ENCODE assay signal across 8 mouse cellular contexts in genomic region chr17:55932635-55933034, GRCm38 (mm10). TPM values are rescaled to one million over a fixed set of nuclear protein-coding genes. Genes with fewer than 3 reads are reported as not detected.
DNase-seq lines count a peak whose midpoint lies in the region; ATAC-seq and TF ChIP-seq lines count a peak whose summit lies in the region.

No protein-coding gene starts in this region.

- no peak for DNase-seq in kidney, adult 9 months
- no peak for DNase-seq in hindbrain, postnatal 0 days (ENCODE audit: low spot score)
- no peak for DNase-seq in testis, postnatal 14 days (ENCODE audit: low spot score)
- DNase-seq in left cerebral cortex, postnatal 4 days: no peak
- DNase-seq in gastrocnemius, postnatal 25 days: no peak

- H3K4me3 ChIP-seq in kidney, embryonic 14.5 days (ENCODE audit: low read length): peak overlapping the region; percentile 64
- peak overlapping the region; percentile 78; the same call in 1 of the 2 replicates for H3K4me3 ChIP-seq in cortical plate, adult 2 months (ENCODE audit: insufficient read depth, low read length)
- peak overlapping the region; percentile 65 for H3K4me3 ChIP-seq in hindbrain, postnatal 0 days (ENCODE audit: low read length)
- H3K4me3 ChIP-seq in midbrain, embryonic 15.5 days: peak overlapping the region; percentile 72

- no peaks in the 10 kb centered on the region for H3K4me1 ChIP-seq in kidney, embryonic 14.5 days (ENCODE audit: control insufficient read depth, insufficient read depth, low read length)
- H3K4me1 ChIP-seq in cortical plate, adult 2 months (ENCODE audit: control insufficient read depth, insufficient read depth, low read length): no peaks in the 10 kb centered on the region; the same call in 1 of the 2 replicates
- peaks cover 3% of the 10 kb centered on the region; the same call in 1 of the 2 replicates for H3K4me1 ChIP-seq in hindbrain, postnatal 0 days (ENCODE audit: insufficient read depth, low read length)
- 0 out of 2 replicates have a peak, but pooled peaks cover 4% of the 10 kb centered on the region for H3K4me1 ChIP-seq in midbrain, embryonic 15.5 days

- H3K27me3 ChIP-seq in kidney, embryonic 14.5 days (ENCODE audit: control insufficient read depth, insufficient read depth, low read length): no peaks in the 10 kb centered on the region
- no peaks in the 10 kb centered on the region for H3K27me3 ChIP-seq in hindbrain, postnatal 0 days (ENCODE audit: insufficient read depth, low read length)
- no peaks in the 10 kb centered on the region for H3K27me3 ChIP-seq in midbrain, embryonic 15.5 days (replicated peaks)

- WGBS in kidney, embryonic 14.5 days: 71% methylated on average over 2 of the region's 2 CpGs
- WGBS in hindbrain, postnatal 0 days: 66% methylated on average over 2 of the region's 2 CpGs
- 78% methylated on average over 2 of the region's 2 CpGs for WGBS in midbrain, embryonic 15.5 days

- H3K9me3 ChIP-seq in kidney, embryonic 14.5 days (ENCODE audit: control insufficient read depth, low read length): peaks cover 4% of the 10 kb centered on the region; the same call in 1 of the 2 replicates
- 0 out of 2 replicates have a peak, but pooled peaks cover 2% of the 10 kb centered on the region for H3K9me3 ChIP-seq in hindbrain, postnatal 0 days (ENCODE audit: low read length)
- H3K9me3 ChIP-seq in midbrain, embryonic 15.5 days: no peaks in the 10 kb centered on the region

- peak overlapping the region; percentile 48 for H3K4me2 ChIP-seq in kidney, embryonic 14.5 days (replicated peaks; ENCODE audit: low read depth, low read length)
- peak overlapping the region; percentile 78 for H3K4me2 ChIP-seq in hindbrain, postnatal 0 days (ENCODE audit: low read depth, low read length)
- H3K4me2 ChIP-seq in midbrain, embryonic 15.5 days: peak overlapping the region; percentile 72

- TF ChIP-seq CTCF in cortical plate, adult 2 months (IDR thresholded peaks at IDR 0.05; ENCODE audit: extremely low read depth, insufficient read depth, low read length): no peak
- TF ChIP-seq CTCF in hindbrain, postnatal 0 days (IDR thresholded peaks at IDR 0.05; ENCODE audit: low read depth): no peak

- ATAC-seq in kidney, embryonic 14.5 days (ENCODE audit: low FRiP score, low TSS enrichment): no peak
- ATAC-seq in hindbrain, postnatal 0 days: no peak
- no peak; the same call in 1 of the 2 replicates for ATAC-seq in midbrain, embryonic 15.5 days (replicated peaks)

- no peak overlapping the region for H3K27ac ChIP-seq in kidney, embryonic 14.5 days (ENCODE audit: low read depth, low read length)
- H3K27ac ChIP-seq in cortical plate, adult 2 months (ENCODE audit: insufficient read depth, low read length): peak overlapping the region; percentile 74; the same call in 1 of the 2 replicates
- peak overlapping the region; percentile 84; the same call in 1 of the 2 replicates for H3K27ac ChIP-seq in hindbrain, postnatal 0 days
- H3K27ac ChIP-seq in midbrain, embryonic 15.5 days: no peak overlapping the region

- TF ChIP-seq POLR2A in cortical plate, adult 2 months (IDR thresholded peaks at IDR 0.05; ENCODE audit: extremely low read depth, insufficient read depth, low read length): no peak

- H3K9ac ChIP-seq in kidney, embryonic 14.5 days (ENCODE audit: low read depth, low read length): peak overlapping the region; percentile 44; the same call in 1 of the 2 replicates
- peak overlapping the region; percentile 74; the same call in 1 of the 2 replicates for H3K9ac ChIP-seq in hindbrain, postnatal 0 days (replicated peaks; ENCODE audit: low read length)
- peak overlapping the region; percentile 82; the same call in 1 of the 2 replicates for H3K9ac ChIP-seq in midbrain, embryonic 15.5 days

- intact Hi-C loops in left cerebral cortex, postnatal 4 days (cut with DNase I): no loop called here

- H3K36me3 ChIP-seq in kidney, embryonic 14.5 days (ENCODE audit: control insufficient read depth, insufficient read depth, low read length): no peaks in the 10 kb centered on the region
- no peaks in the 10 kb centered on the region for H3K36me3 ChIP-seq in hindbrain, postnatal 0 days (ENCODE audit: insufficient read depth, low read length)
- no peaks in the 10 kb centered on the region for H3K36me3 ChIP-seq in midbrain, embryonic 15.5 days (replicated peaks)

RNA-seq across cellular contexts. Expression of gene Zfp119b, which starts 16.7 kb away (rescaled TPM):
- 6.8 and 6.9 TPM in 2 replicates for polyA plus RNA-seq in kidney, embryonic 14.5 days (2014; fragmentation: Nextera tagmentation; extraction: Ambion mirVana)
- 2.5 and 3.2 TPM in 2 replicates for polyA plus RNA-seq in cortical plate, adult 2 months (2012; rRNA removed)
- total RNA-seq in hindbrain, postnatal 0 days (2014; rRNA removed): 1.8 and 4.3 TPM in 2 replicates
- polyA plus RNA-seq in hindbrain, postnatal 0 days (2015; fragmentation: Nextera tagmentation; extraction: Ambion mirVana): 5.6 and 6.8 TPM in 2 replicates
- polyA plus RNA-seq in midbrain, embryonic 15.5 days (2015; fragmentation: Nextera tagmentation; extraction: Ambion mirVana): 9.6 and 10.2 TPM in 2 replicates
- 1 to 10 TPM; 4.4 to 5.7 TPM for total RNA-seq in left cerebral cortex, postnatal 4 days (2021)
- total RNA-seq in gastrocnemius, postnatal 25 days (2021): 1 to 10 TPM; 3.0 to 3.1 TPM

RNA-seq across cellular contexts. Expression of gene Ebi3, which starts 19.8 kb away (rescaled TPM):
- 2.0 and 2.2 TPM in 2 replicates for polyA plus RNA-seq in kidney, embryonic 14.5 days (2014; fragmentation: Nextera tagmentation; extraction: Ambion mirVana)
- 2.1 and 2.3 TPM in 2 replicates for polyA plus RNA-seq in cortical plate, adult 2 months (2012; rRNA removed)
- 0.61 and 3.8 TPM in 2 replicates for total RNA-seq in hindbrain, postnatal 0 days (2014; rRNA removed)
- 5.2 and 7.3 TPM in 2 replicates for polyA plus RNA-seq in hindbrain, postnatal 0 days (2015; fragmentation: Nextera tagmentation; extraction: Ambion mirVana)
- polyA plus RNA-seq in midbrain, embryonic 15.5 days (2015; fragmentation: Nextera tagmentation; extraction: Ambion mirVana): 7.4 and 8.3 TPM in 2 replicates
- 1 to 10 TPM; 4.9 to 5.9 TPM for total RNA-seq in left cerebral cortex, postnatal 4 days (2021)
- under 1 TPM in 1 of 2 experiments, not detected in 1; 0.31 TPM for total RNA-seq in gastrocnemius, postnatal 25 days (2021)

RNA-seq across cellular contexts. Expression of gene Yju2, which starts 26.3 kb away (rescaled TPM):
- 24.3 and 27.9 TPM in 2 replicates for polyA plus RNA-seq in kidney, embryonic 14.5 days (2014; fragmentation: Nextera tagmentation; extraction: Ambion mirVana)
- polyA plus RNA-seq in cortical plate, adult 2 months (2012; rRNA removed): 9.1 and 11.0 TPM in 2 replicates
- total RNA-seq in hindbrain, postnatal 0 days (2014; rRNA removed): 6.8 and 18.3 TPM in 2 replicates
- 16.7 and 19.4 TPM in 2 replicates for polyA plus RNA-seq in hindbrain, postnatal 0 days (2015; fragmentation: Nextera tagmentation; extraction: Ambion mirVana)
- 24.5 and 25.4 TPM in 2 replicates for polyA plus RNA-seq in midbrain, embryonic 15.5 days (2015; fragmentation: Nextera tagmentation; extraction: Ambion mirVana)
- total RNA-seq in left cerebral cortex, postnatal 4 days (2021): 10 to 100 TPM; 16.7 to 18.2 TPM
- 1 to 10 TPM; 7.8 TPM for total RNA-seq in gastrocnemius, postnatal 25 days (2021)

RNA-seq across cellular contexts. Expression of gene Shd, which starts 37.6 kb away (rescaled TPM):
- 22.3 and 27.0 TPM in 2 replicates for polyA plus RNA-seq in kidney, embryonic 14.5 days (2014; fragmentation: Nextera tagmentation; extraction: Ambion mirVana)
- 74.8 and 83.5 TPM in 2 replicates for polyA plus RNA-seq in cortical plate, adult 2 months (2012; rRNA removed)
- total RNA-seq in hindbrain, postnatal 0 days (2014; rRNA removed): 233 and 250 TPM in 2 replicates
- 150 and 152 TPM in 2 replicates for polyA plus RNA-seq in hindbrain, postnatal 0 days (2015; fragmentation: Nextera tagmentation; extraction: Ambion mirVana)
- polyA plus RNA-seq in midbrain, embryonic 15.5 days (2015; fragmentation: Nextera tagmentation; extraction: Ambion mirVana): 209 and 217 TPM in 2 replicates
- total RNA-seq in left cerebral cortex, postnatal 4 days (2021): 100 to 1,000 TPM in 1 of 2 experiments, 10 to 100 TPM in 1; 99.6 to 101 TPM
- under 1 TPM in 1 of 2 experiments, not detected in 1; 0.28 TPM for total RNA-seq in gastrocnemius, postnatal 25 days (2021)

RNA-seq across cellular contexts. Expression of gene Zfp959, which starts 40.7 kb away (rescaled TPM):
- polyA plus RNA-seq in kidney, embryonic 14.5 days (2014; fragmentation: Nextera tagmentation; extraction: Ambion mirVana): 17.9 and 19.4 TPM in 2 replicates
- 5.6 and 6.0 TPM in 2 replicates for polyA plus RNA-seq in cortical plate, adult 2 months (2012; rRNA removed)
- 4.8 and 8.8 TPM in 2 replicates for total RNA-seq in hindbrain, postnatal 0 days (2014; rRNA removed)
- 7.5 and 8.9 TPM in 2 replicates for polyA plus RNA-seq in hindbrain, postnatal 0 days (2015; fragmentation: Nextera tagmentation; extraction: Ambion mirVana)
- polyA plus RNA-seq in midbrain, embryonic 15.5 days (2015; fragmentation: Nextera tagmentation; extraction: Ambion mirVana): 15.7 and 16.1 TPM in 2 replicates
- 10 to 100 TPM; 10.8 to 11.4 TPM for total RNA-seq in left cerebral cortex, postnatal 4 days (2021)
- 1 to 10 TPM; 2.6 to 3.4 TPM for total RNA-seq in gastrocnemius, postnatal 25 days (2021)

Comparison
In these comparisons a context has a peak if more than half of its experiments do, and no peak if none do; other contexts are left out.
1. H3K27ac ChIP-seq: peak in cortical plate, adult 2 months (single experiment) and hindbrain, postnatal 0 days (single experiment); none in kidney, embryonic 14.5 days (single experiment) and midbrain, embryonic 15.5 days (single experiment).
2. Peak in every context shown above with its lines, with median percentiles within 50 percentile points of each other: H3K4me2 ChIP-seq, H3K4me3 ChIP-seq and H3K9ac ChIP-seq.